Mouse (Mus musculus): ENCODE results near the gene Papolg. TPM values are rescaled to one million over a fixed set of nuclear protein-coding genes. Genes with fewer than 3 reads are reported as not detected.
"Not testable (repeated sequence)": the region's sequence is repeated elsewhere in the genome, so short reads cannot be mapped to it uniquely, and the experiment has no call there.

The Papolg gene
- polyA plus RNA-seq (2016; fragmentation: Nextera tagmentation; extraction: Ambion mirVana) = 20.7 and 22.9 TPM in 2 replicates

DNA sequence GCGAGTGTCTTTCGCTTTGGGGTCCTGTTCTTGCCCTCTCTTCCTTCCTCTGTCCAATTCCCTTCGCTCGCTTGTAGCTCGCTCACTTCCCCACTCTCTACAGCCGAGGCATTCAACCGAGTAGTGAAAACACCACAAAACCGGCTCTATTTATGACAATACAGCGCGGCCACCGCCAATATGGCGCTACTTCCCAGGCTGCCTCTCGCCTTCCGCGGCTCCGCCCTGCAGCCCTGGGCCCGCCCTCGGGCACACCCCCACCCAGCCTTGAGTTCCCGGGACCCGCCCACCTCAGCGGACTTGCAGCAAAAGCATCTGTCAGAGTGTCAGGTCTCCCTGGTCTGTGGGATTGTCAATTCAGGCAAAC, at the start of gene Papolg:
Papolg (minus strand) TSS at position 194 of the 367 bp plus-strand sequence.
- Histone ChIP-seq H3K27ac (replicated peaks) (peak within 1 kb of the TSS; percentile 94), H3K4me3 (peak within 1 kb of the TSS; percentile 99), H3K36me3 (peaks cover 24% of the 10 kb centered on the region), H3K27me3 (ENCODE audit: low read depth, poor library complexity, severe bottlenecking) (no peaks in the 10 kb centered on the region; the same call in 1 of the 2 replicates), H3K9me3 (replicated peaks) (no peaks in the 10 kb centered on the region), H3K4me1 (peaks cover 11% of the 10 kb centered on the region; the same call in 1 of the 2 replicates)
- WGBS = under 1% methylated on average over 21 of the region's 21 CpGs
- peak; percentile 92 for DNase-seq (ENCODE audit: low spot score)

DNA sequence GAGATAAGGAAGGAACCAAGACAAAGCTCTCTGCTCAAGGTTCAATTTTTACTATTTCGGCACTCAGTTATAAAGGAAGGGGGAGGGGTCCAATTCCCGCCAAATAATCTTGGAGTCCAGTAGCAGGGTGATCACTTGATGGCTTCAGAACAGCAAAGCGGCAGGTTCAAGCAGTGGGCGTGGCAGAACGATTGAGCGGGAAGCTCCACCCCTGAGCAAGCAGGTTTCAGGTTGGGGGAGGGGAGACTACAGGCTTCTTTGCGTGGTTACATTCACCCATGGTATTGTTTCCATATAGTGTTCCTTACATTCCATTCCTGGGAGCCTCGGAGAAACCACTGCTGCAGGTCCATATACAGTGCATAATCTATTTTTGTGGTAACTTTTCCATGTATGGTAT, 33.1 kb upstream of the Papolg start:
- not testable (repeated sequence) for H3K9me3 ChIP-seq (replicated peaks); H3K27ac ChIP-seq (replicated peaks); H3K27me3 ChIP-seq (ENCODE audit: low read depth, poor library complexity, severe bottlenecking); H3K4me3 ChIP-seq; H3K4me1 ChIP-seq; H3K36me3 ChIP-seq; DNase-seq (ENCODE audit: low spot score)
- WGBS = 23% methylated on average over 8 of the region's 8 CpGs

DNA sequence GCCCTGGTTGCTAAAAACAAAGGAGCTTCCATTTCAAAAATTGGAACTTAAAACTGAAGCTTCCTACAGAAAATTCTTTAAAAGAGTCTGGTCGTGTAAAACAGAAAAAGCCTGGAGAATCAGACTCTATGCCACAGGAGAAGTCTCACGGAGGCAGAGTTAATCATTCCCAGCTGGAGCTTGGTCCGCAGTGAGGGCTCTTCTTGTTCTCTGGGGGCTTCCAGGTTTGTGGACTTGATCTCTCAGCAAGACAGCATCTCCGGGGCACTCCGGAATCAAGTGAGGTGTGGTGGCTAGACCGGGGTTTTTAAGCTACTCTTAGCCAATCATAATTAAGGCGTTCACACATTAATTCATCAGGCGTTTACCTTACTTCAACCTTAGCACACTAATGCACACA, 32.6 kb upstream of the Papolg start:
- Histone ChIP-seq H3K27ac (replicated peaks) (no peak overlapping the region), H3K36me3 (no peaks in the 10 kb centered on the region), H3K9me3 (replicated peaks) (no peaks in the 10 kb centered on the region), H3K4me3 (no peak overlapping the region), H3K27me3 (ENCODE audit: low read depth, poor library complexity, severe bottlenecking) (no peaks in the 10 kb centered on the region), H3K4me1 (peaks cover 7% of the 10 kb centered on the region; the same call in 1 of the 2 replicates)
- DNase-seq (ENCODE audit: low spot score) = no peak
- WGBS = 33% methylated on average over 8 of the region's 8 CpGs

DNA sequence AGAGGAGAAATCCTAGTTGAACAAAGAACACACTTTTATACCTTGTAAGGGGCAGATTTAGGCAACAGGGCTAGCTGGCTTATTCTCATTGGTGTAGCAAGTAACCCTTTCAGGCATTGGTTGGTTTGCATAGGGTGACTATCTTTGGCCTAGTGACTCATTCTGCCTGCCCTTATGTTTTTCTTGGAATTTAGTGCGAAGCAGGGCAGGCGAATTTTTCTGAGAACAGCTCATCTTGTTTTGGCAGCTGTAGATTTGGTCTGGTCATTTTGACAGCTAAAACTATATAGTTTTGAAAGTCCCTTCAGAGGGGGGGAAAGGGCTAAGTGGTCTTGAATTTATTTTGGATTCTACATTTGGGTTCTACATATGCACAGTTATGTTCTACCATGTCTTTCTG, 18.8 kb upstream of the Papolg start:
- DNase-seq (ENCODE audit: low spot score); H3K4me3 ChIP-seq; H3K36me3 ChIP-seq; H3K27me3 ChIP-seq (ENCODE audit: low read depth, poor library complexity, severe bottlenecking); H3K9me3 ChIP-seq (replicated peaks); H3K27ac ChIP-seq (replicated peaks); H3K4me1 ChIP-seq: not testable (repeated sequence)
- 86% methylated on average over 2 of the region's 2 CpGs for WGBS

DNA sequence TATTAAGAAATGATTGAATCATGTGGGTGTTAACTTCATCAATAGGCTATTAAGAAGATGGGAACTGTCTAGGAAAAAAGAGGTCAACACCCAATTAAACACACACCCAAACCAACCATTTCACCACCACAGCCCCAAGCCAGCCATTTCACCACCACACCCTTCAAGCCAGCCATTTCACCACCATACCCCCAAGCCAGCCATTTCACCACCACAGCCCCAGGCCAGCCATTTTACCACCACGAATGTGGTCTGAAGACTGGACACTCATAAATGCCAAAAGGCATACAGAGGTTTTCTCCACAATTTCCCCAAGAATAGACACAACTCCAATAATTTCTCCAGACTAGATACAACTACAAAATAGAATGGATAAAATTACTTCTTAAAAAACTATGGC, 8.9 kb upstream of the Papolg start:
- no peak overlapping the region for H3K4me3 ChIP-seq
- DNase-seq (ENCODE audit: low spot score) = no peak
- no peaks in the 10 kb centered on the region for H3K4me1 ChIP-seq
- no peaks in the 10 kb centered on the region for H3K9me3 ChIP-seq (replicated peaks)
- 85% methylated on average over 1 of the region's 1 CpGs for WGBS
- no peaks in the 10 kb centered on the region for H3K27me3 ChIP-seq (ENCODE audit: low read depth, poor library complexity, severe bottlenecking)
- no peaks in the 10 kb centered on the region for H3K36me3 ChIP-seq
- no peak overlapping the region for H3K27ac ChIP-seq (replicated peaks)

DNA sequence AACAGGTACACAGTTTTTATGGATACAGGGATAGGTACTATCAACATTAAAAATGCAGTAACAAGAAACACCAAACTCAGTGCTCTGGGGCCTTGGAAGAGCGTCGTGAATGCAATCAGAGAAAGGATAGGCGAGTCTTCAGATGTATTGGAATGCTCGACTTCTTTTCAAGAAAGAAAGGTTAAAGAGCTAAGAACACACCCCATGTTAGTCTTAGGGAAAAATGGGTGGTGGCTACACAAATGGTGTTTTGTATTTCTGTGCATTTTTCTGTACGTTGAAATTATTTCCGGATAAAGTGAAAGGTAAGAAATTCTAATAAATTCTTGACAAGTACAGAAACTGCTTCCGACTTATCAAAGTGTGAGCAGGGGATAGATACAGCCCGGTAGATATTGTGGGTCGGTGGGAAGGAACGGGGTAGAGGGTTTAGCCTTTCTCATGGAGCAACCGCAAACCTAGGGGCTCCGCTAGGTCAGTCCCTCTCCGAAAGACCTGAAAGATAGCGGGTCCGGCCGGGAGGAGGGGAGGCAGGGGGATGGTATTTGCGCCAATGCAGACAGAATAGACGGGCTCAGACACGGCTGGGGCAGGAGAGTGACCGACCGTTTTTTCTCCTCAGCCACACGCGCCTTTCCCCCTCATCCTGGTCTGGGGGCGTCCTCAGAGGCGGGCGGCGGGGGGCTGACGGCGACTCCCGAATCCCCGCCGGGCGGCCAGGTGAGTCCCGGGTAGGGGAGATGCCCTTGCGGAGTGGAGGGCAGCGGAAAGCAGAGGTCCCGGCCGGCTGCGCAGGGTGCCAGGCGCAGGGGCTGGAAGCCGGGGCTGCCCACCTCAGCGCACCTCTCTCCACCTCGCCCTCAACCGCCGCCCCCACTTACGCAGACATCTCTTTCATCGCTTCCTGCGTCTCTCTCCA, 653 bp downstream of the Papolg start:
- H3K27ac ChIP-seq (replicated peaks) = peak overlapping the region; percentile 94
- 2% methylated on average over 42 of the region's 48 CpGs for WGBS
- H3K4me3 ChIP-seq = peak overlapping the region; percentile 99
- H3K4me1 ChIP-seq = peaks cover 11% of the 10 kb centered on the region; the same call in 1 of the 2 replicates
- H3K36me3 ChIP-seq = peaks cover 31% of the 10 kb centered on the region
- no peaks in the 10 kb centered on the region for H3K9me3 ChIP-seq (replicated peaks)
- no peaks in the 10 kb centered on the region; the same call in 1 of the 2 replicates for H3K27me3 ChIP-seq (ENCODE audit: low read depth, poor library complexity, severe bottlenecking)
- DNase-seq (ENCODE audit: low spot score) = peak; percentile 46

DNA sequence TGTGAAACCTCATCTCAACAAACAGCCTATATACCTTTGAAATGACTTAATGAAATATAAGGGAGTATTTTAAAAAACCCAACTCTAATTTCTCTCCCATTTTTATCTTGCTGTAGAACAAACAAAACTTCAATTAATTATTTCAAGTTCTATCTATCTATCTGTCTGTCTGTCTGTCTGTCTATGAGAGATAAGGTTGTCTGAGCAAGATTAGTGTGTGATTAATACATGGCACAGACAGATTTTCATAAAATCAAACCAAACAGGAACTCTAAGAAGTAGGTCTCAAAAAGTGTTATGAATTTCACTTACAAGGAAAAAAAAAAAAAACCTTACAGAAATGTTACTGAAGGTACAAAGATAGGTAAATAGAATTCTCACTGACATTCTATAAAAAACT, 1.5 kb downstream of the Papolg start:
- H3K27ac ChIP-seq (replicated peaks) = no peak overlapping the region
- DNase-seq (ENCODE audit: low spot score) = no peak
- peaks cover 39% of the 10 kb centered on the region for H3K36me3 ChIP-seq
- peak overlapping the region; percentile 99 for H3K4me3 ChIP-seq
- H3K27me3 ChIP-seq (ENCODE audit: low read depth, poor library complexity, severe bottlenecking) = no peaks in the 10 kb centered on the region; the same call in 1 of the 2 replicates
- peaks cover 11% of the 10 kb centered on the region; the same call in 1 of the 2 replicates for H3K4me1 ChIP-seq
- H3K9me3 ChIP-seq (replicated peaks) = no peaks in the 10 kb centered on the region

DNA sequence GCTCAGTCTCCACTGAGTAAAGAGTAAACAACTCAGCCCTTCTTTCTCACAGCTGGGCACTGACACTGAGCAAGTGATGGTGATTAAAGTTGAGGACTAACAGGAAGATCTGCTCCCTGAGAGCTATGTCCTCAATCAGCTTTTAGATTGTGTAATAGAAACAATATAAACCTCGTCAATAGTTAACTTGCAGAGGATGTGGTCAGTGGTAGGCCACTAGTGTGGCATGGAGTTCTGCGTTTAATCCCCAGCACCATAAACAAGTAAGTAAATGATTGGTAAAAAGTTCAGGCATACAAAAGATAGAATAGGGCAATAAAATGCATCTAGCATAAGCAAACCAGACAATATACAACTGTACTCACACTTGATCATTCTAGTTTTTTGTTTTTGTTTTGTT, 30.7 kb downstream of the Papolg start:
- Histone ChIP-seq H3K4me3 (no peak overlapping the region), H3K27ac (replicated peaks) (no peak overlapping the region), H3K4me1 (no peaks in the 10 kb centered on the region), H3K36me3 (peaks cover 99% of the 10 kb centered on the region), H3K27me3 (ENCODE audit: low read depth, poor library complexity, severe bottlenecking) (no peaks in the 10 kb centered on the region), H3K9me3 (replicated peaks) (no peaks in the 10 kb centered on the region)
- DNase-seq (ENCODE audit: low spot score) = no peak
- WGBS = 91% methylated on average over 2 of the region's 2 CpGs

DNA sequence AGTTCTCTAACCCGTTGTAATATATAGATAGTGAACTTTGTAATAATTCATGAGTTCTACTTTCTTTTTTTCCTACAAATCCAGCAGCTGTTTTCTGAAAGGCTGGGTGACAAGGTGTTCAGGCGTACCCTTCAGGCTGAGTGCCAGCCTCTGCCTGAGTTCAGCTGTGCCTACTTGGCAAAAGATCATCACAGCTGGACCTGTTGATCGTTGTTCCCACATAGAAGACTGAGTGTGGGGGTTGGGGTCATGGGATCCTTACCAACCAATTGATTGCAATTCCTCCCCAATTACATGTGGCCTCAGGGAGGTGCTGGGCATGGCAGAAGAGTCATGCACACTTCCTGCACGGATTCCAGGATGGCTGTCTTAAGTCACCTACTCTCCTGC, 38.3 kb downstream of the Papolg start:
- no peaks in the 10 kb centered on the region for H3K9me3 ChIP-seq (replicated peaks)
- DNase-seq (ENCODE audit: low spot score) = no peak
- no peak overlapping the region for H3K4me3 ChIP-seq
- WGBS = 93% methylated on average over 4 of the region's 4 CpGs
- 0 out of 2 replicates have a peak, but pooled peaks cover 5% of the 10 kb centered on the region for H3K4me1 ChIP-seq
- peaks cover 56% of the 10 kb centered on the region for H3K36me3 ChIP-seq
- H3K27me3 ChIP-seq (ENCODE audit: low read depth, poor library complexity, severe bottlenecking) = no peaks in the 10 kb centered on the region
- no peak overlapping the region for H3K27ac ChIP-seq (replicated peaks)

DNA sequence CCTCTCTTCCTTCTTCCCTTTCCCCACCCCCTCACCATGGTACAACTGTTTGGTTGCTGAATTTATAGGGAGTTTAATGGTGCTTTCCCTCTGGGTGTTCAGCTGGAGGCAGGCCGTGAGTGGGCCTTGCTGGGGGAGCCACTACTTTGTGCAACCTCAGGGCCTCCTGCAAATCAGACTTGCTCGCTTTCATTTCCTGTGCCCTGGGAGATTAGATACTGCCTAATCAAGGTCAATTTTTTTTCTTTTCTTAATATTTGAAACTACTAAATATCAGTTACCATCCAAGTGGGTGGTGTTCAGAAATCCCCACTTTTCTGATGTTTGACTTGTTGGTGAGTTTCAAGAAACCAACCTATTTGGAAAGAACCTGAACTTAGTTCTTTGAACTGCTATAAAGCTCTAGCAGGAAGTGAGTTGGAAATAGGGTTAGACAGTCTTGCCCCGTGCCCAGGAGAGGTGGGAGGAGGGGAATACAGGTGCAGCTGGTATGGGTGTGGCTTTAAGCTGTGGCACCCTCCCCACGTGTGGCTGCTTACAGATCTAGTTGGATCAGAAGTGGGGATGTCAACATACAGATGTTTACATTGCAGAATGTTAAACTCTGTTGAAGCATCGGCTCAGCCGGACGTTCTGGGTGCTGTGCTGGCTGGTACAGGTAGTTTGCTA, 38.9 kb downstream of the Papolg start:
- DNase-seq (ENCODE audit: low spot score) = no peak
- H3K4me3 ChIP-seq = no peak overlapping the region
- peaks cover 50% of the 10 kb centered on the region for H3K36me3 ChIP-seq
- H3K27ac ChIP-seq (replicated peaks) = no peak overlapping the region
- WGBS = 88% methylated on average over 7 of the region's 7 CpGs
- H3K4me1 ChIP-seq = 0 out of 2 replicates have a peak, but pooled peaks cover 5% of the 10 kb centered on the region
- H3K9me3 ChIP-seq (replicated peaks) = no peaks in the 10 kb centered on the region
- H3K27me3 ChIP-seq (ENCODE audit: low read depth, poor library complexity, severe bottlenecking) = no peaks in the 10 kb centered on the region

DNA sequence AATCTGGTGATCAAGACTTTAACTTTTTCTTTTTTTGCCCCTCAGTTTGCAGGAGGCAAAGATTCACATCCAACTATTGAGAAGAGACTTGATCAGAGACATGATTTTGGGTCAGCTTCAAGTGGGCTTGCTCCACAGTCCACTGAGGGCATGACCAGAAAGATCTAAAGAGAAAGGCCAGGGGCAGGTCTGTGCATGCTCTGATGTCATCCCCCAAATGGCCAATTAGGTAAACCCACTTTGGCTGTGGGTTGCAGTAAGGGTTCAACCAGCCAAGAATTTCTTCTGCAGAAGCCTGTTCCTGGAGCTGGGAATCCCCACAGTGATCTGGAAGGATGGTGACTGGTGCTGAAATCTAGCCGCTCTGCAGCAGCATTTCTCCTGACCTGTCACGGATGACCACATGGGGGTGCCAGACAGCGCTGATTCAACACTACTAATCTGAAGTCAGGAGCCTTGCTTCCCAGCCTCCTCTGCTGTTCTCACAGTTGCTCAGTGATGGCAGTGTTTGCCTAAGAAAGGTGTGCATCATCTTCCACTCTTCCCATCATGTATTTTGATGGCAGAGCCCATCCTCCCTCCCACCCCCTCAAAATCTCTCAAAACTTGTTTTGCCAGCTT, 39.8 kb downstream of the Papolg start:
- Histone ChIP-seq H3K27me3 (ENCODE audit: low read depth, poor library complexity, severe bottlenecking) (no peaks in the 10 kb centered on the region), H3K4me1 (0 out of 2 replicates have a peak, but pooled peaks cover 5% of the 10 kb centered on the region), H3K9me3 (replicated peaks) (no peaks in the 10 kb centered on the region), H3K27ac (replicated peaks) (no peak overlapping the region), H3K36me3 (peaks cover 41% of the 10 kb centered on the region), H3K4me3 (no peak overlapping the region)
- peak; percentile 56 for DNase-seq (ENCODE audit: low spot score)
- WGBS = 0% methylated on average over 3 of the region's 3 CpGs

DNA sequence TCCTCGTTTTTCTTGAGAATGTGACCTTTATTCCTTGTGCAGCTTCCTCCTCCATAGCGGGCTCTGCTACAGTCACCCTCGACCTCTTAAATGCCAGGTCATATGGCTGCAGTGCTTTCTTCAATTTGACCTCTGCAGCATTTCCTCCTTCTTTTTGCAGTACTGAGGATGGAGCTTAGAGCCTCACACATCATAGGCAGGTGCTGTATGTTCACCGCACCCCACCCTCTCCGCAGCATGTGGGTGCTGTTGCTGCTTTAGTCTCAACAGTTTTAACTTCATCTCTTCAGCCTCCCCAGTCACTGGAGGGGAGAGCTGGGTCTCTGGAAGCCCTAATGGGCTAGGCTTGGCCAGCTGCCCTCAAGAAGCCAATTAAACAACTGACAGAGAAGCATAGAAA, 41.7 kb downstream of the Papolg start:
- DNase-seq (ENCODE audit: low spot score) = no peak
- Histone ChIP-seq H3K27me3 (ENCODE audit: low read depth, poor library complexity, severe bottlenecking) (no peaks in the 10 kb centered on the region), H3K27ac (replicated peaks) (no peak overlapping the region), H3K4me1 (0 out of 2 replicates have a peak, but pooled peaks cover 5% of the 10 kb centered on the region), H3K9me3 (replicated peaks) (no peaks in the 10 kb centered on the region), H3K4me3 (no peak overlapping the region), H3K36me3 (peaks cover 22% of the 10 kb centered on the region)
- 74% methylated on average over 5 of the region's 5 CpGs for WGBS

Measured in midbrain, embryonic 10.5 days (tissue).